Mouse (Mus musculus) midbrain, embryonic 14.5 days (tissue): ENCODE results near the gene Cacna1g. TPM values are rescaled to one million over a fixed set of nuclear protein-coding genes. Genes with fewer than 3 reads are reported as not detected.
A peak's percentile ranks its signal among the peaks of the same experiment; 100 is the strongest.

Experiments
- ATAC-seq: fragments of 200-750 bp; cut with Nextera tagmentation; 2 replicates; pipeline ENCODE4 v1.8.0; 2017; ENCODE audit warnings: moderate number of reproducible peaks, moderate library complexity; ENCODE audit not compliant: low FRiP score, low TSS enrichment
- DNase-seq: peaks from one replicate; pipeline ENCODE4 v3.0.0-alpha.2; 2015
- H3K27ac ChIP-seq: fragments of 300-500 bp; sonication (generic); replicated peaks from 2 replicates; pipeline ENCODE4 v1.5.1; 2014; ENCODE audit warnings: mild to moderate bottlenecking, low read depth, low read length, moderate library complexity
- H3K27me3 ChIP-seq: fragments of 300-500 bp; sonication (generic); 2 replicates; pipeline ENCODE4 v1.6.1; 2014; ENCODE audit warnings: low read length, control low read depth, mixed read lengths; ENCODE audit not compliant: control insufficient read depth, insufficient read depth
- H3K36me3 ChIP-seq: fragments of 300-500 bp; sonication (generic); 2 replicates; pipeline ENCODE4 v1.6.1; 2014; ENCODE audit warnings: low read length, control low read depth; ENCODE audit not compliant: control insufficient read depth, insufficient read depth
- H3K4me1 ChIP-seq: fragments of 300-500 bp; sonication (generic); 2 replicates; pipeline ENCODE4 v1.6.1; 2014; ENCODE audit warnings: mild to moderate bottlenecking, antibody characterized with exemption, low read length, control low read depth; ENCODE audit not compliant: control insufficient read depth, insufficient read depth
- H3K4me2 ChIP-seq: fragments of 300-500 bp; sonication (generic); 2 replicates; pipeline ENCODE4 v1.6.1; 2014; ENCODE audit warnings: mild to moderate bottlenecking, low read length, moderate library complexity
- H3K4me3 ChIP-seq: fragments of 300-500 bp; sonication (generic); replicated peaks from 2 replicates; pipeline ENCODE4 v1.5.1; 2014; ENCODE audit warnings: low read depth, low read length
- H3K9ac ChIP-seq: fragments of 300-500 bp; sonication (generic); replicated peaks from 2 replicates; pipeline ENCODE4 v1.6.1; 2014; ENCODE audit warnings: mild to moderate bottlenecking, low read length, moderate library complexity
- H3K9me3 ChIP-seq: fragments of 300-500 bp; sonication (generic); 2 replicates; pipeline ENCODE4 v1.6.1; 2016; ENCODE audit warnings: low read length, control low read depth, mixed read lengths; ENCODE audit not compliant: control insufficient read depth
- WGBS: fragments of 180-500 bp; shearing (Covaris S2); extraction: QIAGEN DNeasy Blood & Tissue Kit; methylation state at CpG from one replicate; pipeline ENCODE4 v1.1.7; 2014; 5-methylcytosine and 5-hydroxymethylcytosine counted together
- polyA plus RNA-seq: library from polyadenylated mRNA; unstranded; fragments of >200 nt; fragmentation: Nextera tagmentation; extraction: Ambion mirVana; gene quantifications from 2 replicates; pipeline ENCODE4 v1.2.1, GENCODE M21; 2014

Gene Cacna1g
- 20.1 and 22.7 TPM in 2 replicates for polyA plus RNA-seq

- peaks cover 50% of the 10 kb centered on the region for H3K4me1 ChIP-seq
- peak within 1 kb of the TSS; percentile 78 for H3K4me3 ChIP-seq
- peak; percentile 94 for DNase-seq
- no peaks in the 10 kb centered on the region for H3K36me3 ChIP-seq
- H3K4me2 ChIP-seq = peak within 1 kb of the TSS; percentile 99
- under 1% methylated on average over 58 of the region's 71 CpGs for WGBS
- peak; percentile 83 for ATAC-seq
- no peaks in the 10 kb centered on the region for H3K9me3 ChIP-seq
- H3K27ac ChIP-seq = peak within 1 kb of the TSS; percentile 78
- H3K9ac ChIP-seq = peak within 1 kb of the TSS; percentile 96
- H3K27me3 ChIP-seq = peaks cover 21% of the 10 kb centered on the region; the same call in 1 of the 2 replicates
These were observed at the start of gene Cacna1g for GRCm38 (mm10) chr11:94473707-94474543. Gene Cacna1g (minus strand): TSS chr11:94474198.

- Histone ChIP-seq H3K27ac (0 out of 2 replicates have a peak within 1 kb of the TSS, but pooled peaks have one; percentile 22), H3K4me1 (0 out of 2 replicates have a peak, but pooled peaks cover 10% of the 10 kb centered on the region), H3K36me3 (no peaks in the 10 kb centered on the region), H3K4me2 (peak within 1 kb of the TSS; percentile 80), H3K4me3 (peak within 1 kb of the TSS; percentile 45), H3K27me3 (no peaks in the 10 kb centered on the region), H3K9ac (peak within 1 kb of the TSS; percentile 52), H3K9me3 (no peaks in the 10 kb centered on the region)
- whole genome bisulfite sequencing = under 1% methylated on average over 42 of the region's 42 CpGs
- ATAC-seq (peak; percentile 37; the same call in 1 of the 2 replicates), DNase-seq (peak; percentile 83)
These were observed 47.3 kb upstream of the Cacna1g start, which contains the start of gene Mycbpap for GRCm38 (mm10) chr11:94521219-94521843. Gene Mycbpap (minus strand): TSS chr11:94521742.

GRCm38 (mm10) chr11:94513452-94513851 is 39.5 kb upstream of the Cacna1g start:
- H3K36me3 ChIP-seq = no peaks in the 10 kb centered on the region
- ATAC-seq (no peak), DNase-seq (no peak)
- H3K9ac ChIP-seq = no peak overlapping the region
- no peaks in the 10 kb centered on the region for H3K4me1 ChIP-seq
- no peak overlapping the region for H3K4me2 ChIP-seq
- H3K4me3 ChIP-seq = no peak overlapping the region
- H3K9me3 ChIP-seq = no peaks in the 10 kb centered on the region
- no peak overlapping the region for H3K27ac ChIP-seq
- no peaks in the 10 kb centered on the region for H3K27me3 ChIP-seq
- WGBS = 72% methylated on average over 9 of the region's 9 CpGs

- DNase-seq = no peak
- Histone ChIP-seq H3K4me2 (no peak overlapping the region), H3K4me1 (no peaks in the 10 kb centered on the region), H3K4me3 (no peak overlapping the region), H3K9ac (no peak overlapping the region), H3K36me3 (no peaks in the 10 kb centered on the region), H3K9me3 (no peaks in the 10 kb centered on the region), H3K27me3 (no peaks in the 10 kb centered on the region), H3K27ac (no peak overlapping the region)
- ATAC-seq = no peak
- 95% methylated on average over 10 of the region's 10 CpGs for WGBS
These were observed 35.0 kb upstream of the Cacna1g start for GRCm38 (mm10) chr11:94508976-94509375.

- H3K27ac ChIP-seq = no peak overlapping the region
- DNase-seq (no peak), ATAC-seq (no peak)
- WGBS = 93% methylated on average over 8 of the region's 8 CpGs
- peaks cover 8% of the 10 kb centered on the region; the same call in 1 of the 2 replicates for H3K27me3 ChIP-seq
- no peaks in the 10 kb centered on the region for H3K9me3 ChIP-seq
- H3K4me2 ChIP-seq = no peak overlapping the region
- no peak overlapping the region for H3K4me3 ChIP-seq
- peaks cover 23% of the 10 kb centered on the region for H3K4me1 ChIP-seq
- H3K9ac ChIP-seq = no peak overlapping the region
- H3K36me3 ChIP-seq = no peaks in the 10 kb centered on the region
These were observed 27.5 kb upstream of the Cacna1g start for GRCm38 (mm10) chr11:94501482-94501881.

GRCm38 (mm10) chr11:94500362-94500761 is 26.4 kb upstream of the Cacna1g start:
- peaks cover 23% of the 10 kb centered on the region for H3K4me1 ChIP-seq
- no peaks in the 10 kb centered on the region for H3K36me3 ChIP-seq
- no peak overlapping the region for H3K27ac ChIP-seq
- H3K4me3 ChIP-seq = no peak overlapping the region
- DNase-seq = no peak
- ATAC-seq = no peak
- H3K9me3 ChIP-seq = no peaks in the 10 kb centered on the region
- H3K9ac ChIP-seq = no peak overlapping the region
- H3K27me3 ChIP-seq = peaks cover 8% of the 10 kb centered on the region; the same call in 1 of the 2 replicates
- no peak overlapping the region for H3K4me2 ChIP-seq
- WGBS = 32% methylated on average over 8 of the region's 8 CpGs

- Histone ChIP-seq H3K9ac (peak within 1 kb of the TSS; percentile 26; the same call in 1 of the 2 replicates), H3K27me3 (peaks cover 8% of the 10 kb centered on the region; the same call in 1 of the 2 replicates), H3K36me3 (no peaks in the 10 kb centered on the region), H3K4me2 (peak within 1 kb of the TSS; percentile 53), H3K4me1 (peaks cover 23% of the 10 kb centered on the region), H3K27ac (no peak within 1 kb of the TSS), H3K9me3 (no peaks in the 10 kb centered on the region), H3K4me3 (peak within 1 kb of the TSS; percentile 24)
- ATAC-seq (0 out of 2 replicates have a peak, but pooled peaks have one; percentile 31), DNase-seq (peak; percentile 61)
- under 1% methylated on average over 26 of the region's 26 CpGs for WGBS
These were observed 25.7 kb upstream of the Cacna1g start, which contains the start of gene Epn3 for GRCm38 (mm10) chr11:94499661-94500152. Gene Epn3 (minus strand): TSS chr11:94499974.

- no peak overlapping the region for H3K4me3 ChIP-seq
These were observed 25.0 kb upstream of the Cacna1g start for GRCm38 (mm10) chr11:94499035-94499434.

More at GRCm38 (mm10) chr11:94499035-94499434, 25.0 kb upstream of the Cacna1g start:
- peak overlapping the region; percentile 53 for H3K4me2 ChIP-seq
- peaks cover 23% of the 10 kb centered on the region for H3K4me1 ChIP-seq
- 8% methylated on average over 2 of the region's 2 CpGs for WGBS
- ATAC-seq (0 out of 2 replicates have a peak, but pooled peaks have one; percentile 34), DNase-seq (no peak)
- H3K9ac ChIP-seq = no peak overlapping the region; the same call in 1 of the 2 replicates
- no peaks in the 10 kb centered on the region for H3K9me3 ChIP-seq
- no peaks in the 10 kb centered on the region for H3K36me3 ChIP-seq
- no peak overlapping the region for H3K27ac ChIP-seq
- peaks cover 8% of the 10 kb centered on the region; the same call in 1 of the 2 replicates for H3K27me3 ChIP-seq
